ENCODE assay signal across 28 mouse cellular contexts in genomic region chr8:88638908-88639307, GRCm38 (mm10). TPM values are rescaled to one million over a fixed set of nuclear protein-coding genes. Genes with fewer than 3 reads are reported as not detected.
A peak's percentile ranks its signal among the peaks of the same experiment; 100 is the strongest.
DNase-seq lines count a peak whose midpoint lies in the region; ATAC-seq and TF ChIP-seq lines count a peak whose summit lies in the region.
"Had no signal": no experiment of that assay in that cellular context is flagged by ENCODE, and none has a peak within 500 bp of the region (broad histone marks: within the 10 kb centered on the region; RNA-seq: fewer than 3 reads in every experiment).

No protein-coding gene starts in this region.

- WGBS in spleen, adult 2 months: 75% methylated on average over 3 of the region's 3 CpGs
- WGBS in cerebellum, adult 2 months: 97% methylated on average over 3 of the region's 3 CpGs

- H3K36me3 ChIP-seq in spleen, adult 2 months (ENCODE audit: control insufficient read depth, insufficient read depth, low read length): no peaks in the 10 kb centered on the region
- H3K36me3 ChIP-seq: embryonic facial prominence, embryonic 12.5 days; embryonic facial prominence, embryonic 15.5 days; forebrain, embryonic 10.5 days; G1E; heart, embryonic 10.5 days; heart, embryonic 13.5 days had no signal

- DNase-seq in spleen, adult 2 months (ENCODE audit: low read depth in 1 of 2, low spot score in 2 of 2): no peak
- no peak for DNase-seq in spleen, postnatal 4 days (ENCODE audit: low spot score in 2 of 2)
- DNase-seq in retina, embryonic 14.5 days (ENCODE audit: low spot score): no peak
- DNase-seq in cerebellum, adult 2 months: no peak
- no peak for DNase-seq in left cerebral cortex, adult 18-20 months (ENCODE audit: low spot score in 2 of 2)
- DNase-seq: adrenal gland, postnatal 14 days; cerebellum, adult 18-20 months; cerebellum, adult 9-11 months; cerebellum, postnatal 25 days; gastrocnemius, postnatal 14 days; heart, adult 2 months; heart, postnatal 14 days; heart, postnatal 4 days had no signal

- no peak overlapping the region for H3K4me3 ChIP-seq in spleen, adult 2 months (ENCODE audit: extremely low read depth, insufficient read depth, insufficient read length)
- no peak overlapping the region for H3K4me3 ChIP-seq in bone marrow macrophage, adult 2 months (ENCODE audit: insufficient read depth, low read length)
- no peak overlapping the region for H3K4me3 ChIP-seq in cerebellum, adult 2 months (replicated peaks; ENCODE audit: insufficient read depth, low read depth, low read length)
- H3K4me3 ChIP-seq: embryonic facial prominence, embryonic 12.5 days; embryonic facial prominence, embryonic 15.5 days; forebrain, embryonic 10.5 days; forebrain, embryonic 13.5 days; heart, adult 2 months; heart, embryonic 10.5 days; heart, embryonic 13.5 days had no signal

- no peak for TF ChIP-seq POLR2A in spleen, adult 2 months (IDR thresholded peaks at IDR 0.05; ENCODE audit: low read depth, low read length)
- TF ChIP-seq POLR2A in bone marrow macrophage, adult 2 months (IDR thresholded peaks at IDR 0.05; ENCODE audit: borderline replicate concordance, low read depth, low read length): no peak
- no peak for TF ChIP-seq POLR2A in cerebellum, adult 2 months (IDR thresholded peaks at IDR 0.05; ENCODE audit: borderline replicate concordance, insufficient read depth, low read length)

- TF ChIP-seq CTCF in spleen, adult 2 months (IDR thresholded peaks at IDR 0.05; ENCODE audit: extremely low read depth, insufficient read depth, insufficient read length, insufficient replicate concordance): no peak
- TF ChIP-seq CTCF in bone marrow macrophage, adult 2 months (IDR thresholded peaks at IDR 0.05; ENCODE audit: low read depth, low read length): no peak
- TF ChIP-seq CTCF in cerebellum, adult 2 months (IDR thresholded peaks at IDR 0.05; ENCODE audit: borderline replicate concordance, insufficient read depth, low read depth, low read length): no peak

- H3K27me3 ChIP-seq in spleen, adult 2 months (ENCODE audit: control insufficient read depth, insufficient read depth, low read length): no peaks in the 10 kb centered on the region
- H3K27me3 ChIP-seq in cerebellum, adult 2 months (ENCODE audit: control insufficient read depth, insufficient read depth, low read length): no peaks in the 10 kb centered on the region
- H3K27me3 ChIP-seq: embryonic facial prominence, embryonic 12.5 days; embryonic facial prominence, embryonic 15.5 days; forebrain, embryonic 13.5 days; heart, embryonic 13.5 days had no signal

- ATAC-seq in granulocyte monocyte progenitor cell, adult 5-6 weeks (replicated peaks; ENCODE audit: poor library complexity, severe bottlenecking): peak; percentile 24
- ATAC-seq in monocyte, adult 5-6 weeks (replicated peaks; ENCODE audit: insufficient number of reproducible peaks, low FRiP score, low TSS enrichment, poor library complexity, severe bottlenecking): peak; percentile 25
- ATAC-seq: forebrain, embryonic 13.5 days; forebrain, embryonic 16.5 days; hindbrain, postnatal 0 days; inflammation-experienced regulatory T-cells, adult 6 months; Patski had no signal

- H3K4me1 ChIP-seq in spleen, adult 2 months (ENCODE audit: control insufficient read depth, insufficient read depth, insufficient read length): peaks cover 28% of the 10 kb centered on the region; the same call in 1 of the 2 replicates
- H3K4me1 ChIP-seq in bone marrow macrophage, adult 2 months (ENCODE audit: control insufficient read depth, insufficient read depth, low read length): peaks cover 36% of the 10 kb centered on the region
- no peaks in the 10 kb centered on the region for H3K4me1 ChIP-seq in cerebellum, adult 2 months (ENCODE audit: control insufficient read depth, insufficient read depth, low read length)
- H3K4me1 ChIP-seq: embryonic facial prominence, embryonic 12.5 days; forebrain, embryonic 13.5 days; heart, embryonic 13.5 days had no signal

- H3K27ac ChIP-seq in spleen, adult 2 months (ENCODE audit: insufficient read depth, low read length): peak overlapping the region; percentile 74
- peak overlapping the region; percentile 30 for H3K27ac ChIP-seq in bone marrow macrophage, adult 2 months (ENCODE audit: insufficient read depth, low read depth, low read length)
- no peak overlapping the region for H3K27ac ChIP-seq in cerebellum, adult 2 months (ENCODE audit: insufficient read depth, low read length)
- H3K27ac ChIP-seq: embryonic facial prominence, embryonic 12.5 days; embryonic facial prominence, embryonic 15.5 days; forebrain, embryonic 10.5 days; forebrain, embryonic 13.5 days; heart, adult 2 months; heart, embryonic 10.5 days; heart, embryonic 13.5 days; hindbrain, embryonic 14.5 days; hindbrain, postnatal 0 days had no signal

RNA-seq across cellular contexts. Expression of gene Snx20, which starts 3.0 kb away (rescaled TPM):
- polyA plus RNA-seq in spleen, adult 2 months (2012; rRNA removed): 63.8 and 113 TPM in 2 replicates
- polyA plus RNA-seq in bone marrow macrophage, adult 2 months (2012; ENCODE audit: insufficient read depth, insufficient read length, missing spikeins): 82.4 and 85.5 TPM in 2 replicates
- 17.6 and 25.0 TPM in 2 replicates for total RNA-seq in granulocyte monocyte progenitor cell, adult 5-6 weeks (2014; fragmentation: Nextera tagmentation)
- 9.9 and 10.9 TPM in 2 replicates for total RNA-seq in granulocyte monocyte progenitor cell, adult 5-6 weeks (2017)
- total RNA-seq in monocyte, adult 5-6 weeks (2017): 67.8 to 81.1 TPM (median 72.6 TPM) in 3 replicates
- polyA plus RNA-seq in cerebellum, adult 2 months (2012; rRNA removed): 0.59 and 0.90 TPM in 2 replicates
- total RNA-seq in left cerebral cortex, adult 18-20 months (2021): 1 to 10 TPM; 1.2 to 2.3 TPM

RNA-seq across cellular contexts. Expression of gene Nod2, which starts 8.2 kb away (rescaled TPM):
- polyA plus RNA-seq in spleen, adult 2 months (2012; rRNA removed): 3.2 and 3.7 TPM in 2 replicates
- polyA plus RNA-seq in bone marrow macrophage, adult 2 months (2012; ENCODE audit: insufficient read depth, insufficient read length, missing spikeins): 4.1 and 4.2 TPM in 2 replicates
- total RNA-seq in granulocyte monocyte progenitor cell, adult 5-6 weeks (2014; fragmentation: Nextera tagmentation): 0.26 TPM in 1 of 2 replicates, not detected in the other
- 0.47 and 1.1 TPM in 2 replicates for total RNA-seq in granulocyte monocyte progenitor cell, adult 5-6 weeks (2017)
- total RNA-seq in monocyte, adult 5-6 weeks (2017): 6.7 to 12.7 TPM (median 8.3 TPM) in 3 replicates
- 0.11 and 0.28 TPM in 2 replicates for polyA plus RNA-seq in cerebellum, adult 2 months (2012; rRNA removed)
- under 1 TPM; 0.45 to 0.79 TPM for total RNA-seq in left cerebral cortex, adult 18-20 months (2021)
- polyA plus RNA-seq: Patski had no signal

RNA-seq across cellular contexts. Expression of gene Cyld, which starts 57.9 kb away (rescaled TPM):
- 10.1 and 10.3 TPM in 2 replicates for polyA plus RNA-seq in spleen, adult 2 months (2012; rRNA removed)
- polyA plus RNA-seq in bone marrow macrophage, adult 2 months (2012; ENCODE audit: insufficient read depth, insufficient read length, missing spikeins): 28.1 and 33.9 TPM in 2 replicates
- 26.9 and 30.2 TPM in 2 replicates for total RNA-seq in granulocyte monocyte progenitor cell, adult 5-6 weeks (2014; fragmentation: Nextera tagmentation)
- total RNA-seq in granulocyte monocyte progenitor cell, adult 5-6 weeks (2017): 31.1 and 35.8 TPM in 2 replicates
- 102 to 118 TPM (median 103 TPM) in 3 replicates for total RNA-seq in monocyte, adult 5-6 weeks (2017)
- 26.8 and 27.1 TPM in 2 replicates for polyA plus RNA-seq in cerebellum, adult 2 months (2012; rRNA removed)
- 100 to 1,000 TPM; 116 to 120 TPM for total RNA-seq in left cerebral cortex, adult 18-20 months (2021)
